Mouse (Mus musculus) lung, adult 10 weeks (tissue): Measurements from ENCODE around the gene Zfp853. TPM values are rescaled to one million over a fixed set of nuclear protein-coding genes. Genes with fewer than 3 reads are reported as not detected.

Source experiments
- polyA plus RNA-seq: library from polyadenylated mRNA; stranded (reverse); fragments of 350-450 nt; fragmentation: Illumina TruSeq; extraction: RNeasy Lipid Tissue Mini Kit (QIAGEN cat#74804); gene quantifications from one replicate; pipeline ENCODE4 v1.2.3, GENCODE M21; 2014; ENCODE audit warnings: low read depth, low replicate concordance; ENCODE audit not compliant: insufficient read depth

Zfp853 gene
- 0.12 TPM for polyA plus RNA-seq

GRCm38 (mm10) chr5:143293404-143293803, at the start of gene Zfp853:
Zfp853 (minus strand) TSS chr5:143293623.

GRCm38 (mm10) chr5:143328690-143329495, 35.5 kb upstream of the Zfp853 start, which contains the start of gene Zdhhc4:
Zdhhc4 (minus strand) TSS chr5:143329256.

GRCm38 (mm10) chr5:143314730-143315513, 21.5 kb upstream of the Zfp853 start, which contains the start of gene E130309D02Rik:
E130309D02Rik (minus strand) TSS chr5:143315360.

GRCm38 (mm10) chr5:143269363-143270150, 23.9 kb downstream of the Zfp853 start, which contains the start of gene Zfp316:
Zfp316 (minus strand) TSS chr5:143270022.

Other genes starting within 250 kb of the Zfp853 start
- gene Rnf216, start 180.6 kb downstream of the Zfp853 start, polyA plus RNA-seq: 12.5 TPM
- not detected for gene Olfr718-ps1, start 146.0 kb downstream of the Zfp853 start, polyA plus RNA-seq
- gene Rbak, start 112.8 kb downstream of the Zfp853 start, polyA plus RNA-seq: 4.4 TPM
- not detected for gene Spdye4b, start 112.6 kb downstream of the Zfp853 start, polyA plus RNA-seq
- not detected for gene Spdye4a, start 66.7 kb downstream of the Zfp853 start, polyA plus RNA-seq
- gene Zfp12, start 58.5 kb downstream of the Zfp853 start, polyA plus RNA-seq: 6.3 TPM
- 1.5 TPM for gene Zfp316, start 23.6 kb downstream of the Zfp853 start, polyA plus RNA-seq
- 16.0 TPM for gene E130309D02Rik, start 21.7 kb upstream of the Zfp853 start, polyA plus RNA-seq
- gene Zdhhc4, start 35.6 kb upstream of the Zfp853 start, polyA plus RNA-seq: 30.8 TPM
- not detected for gene Grid2ip, start 63.7 kb upstream of the Zfp853 start, polyA plus RNA-seq
- gene Kdelr2, start 110.2 kb upstream of the Zfp853 start, polyA plus RNA-seq: 69.7 TPM
- 6.4 TPM for gene Daglb, start 171.0 kb upstream of the Zfp853 start, polyA plus RNA-seq
- gene Rac1, start 234.4 kb upstream of the Zfp853 start, polyA plus RNA-seq: 331 TPM